Mouse (Mus musculus) ovary, postnatal 10 days (tissue): ENCODE measurements around the gene Raet1e.
"Not testable (repeated sequence)": the region's sequence is repeated elsewhere in the genome, so short reads cannot be mapped to it uniquely, and the experiment has no call there.

Experiments
- DNase-seq: peaks from one replicate; pipeline ENCODE4 v3.0.0; 2022; ENCODE audit warnings: low spot score

Gene Raet1e

DNA sequence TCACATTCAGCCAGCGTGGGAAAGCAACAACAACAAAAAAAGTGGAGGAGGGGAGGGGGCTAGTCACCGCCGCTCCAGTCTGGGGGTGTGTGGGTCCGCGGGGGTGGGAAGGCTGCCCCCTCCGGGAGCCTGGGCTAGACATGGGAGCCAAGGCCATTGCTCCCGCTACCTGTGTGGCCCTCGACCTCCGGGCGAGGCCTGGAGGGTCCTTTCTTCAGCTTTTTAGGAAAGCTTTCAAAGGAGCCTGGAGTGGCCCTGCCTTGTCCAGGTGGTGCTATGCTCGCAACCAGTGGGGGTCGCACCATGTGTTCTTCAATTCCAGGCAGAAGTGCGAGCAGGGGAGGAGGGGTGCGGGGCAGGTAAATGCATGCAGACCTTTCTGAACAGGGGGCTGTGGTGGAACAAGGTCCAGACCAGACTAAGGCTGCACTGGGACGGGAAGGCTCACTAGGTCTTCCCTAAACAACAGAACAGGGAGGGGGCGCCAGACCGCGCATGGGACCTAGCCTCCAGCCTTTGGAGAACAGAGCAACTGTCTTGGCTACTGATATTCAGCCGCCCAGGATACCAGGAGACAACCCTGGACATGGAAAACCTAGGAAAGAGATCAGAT lies 116.2 kb downstream of the Raet1e start:
- no peak for DNase-seq

DNA sequence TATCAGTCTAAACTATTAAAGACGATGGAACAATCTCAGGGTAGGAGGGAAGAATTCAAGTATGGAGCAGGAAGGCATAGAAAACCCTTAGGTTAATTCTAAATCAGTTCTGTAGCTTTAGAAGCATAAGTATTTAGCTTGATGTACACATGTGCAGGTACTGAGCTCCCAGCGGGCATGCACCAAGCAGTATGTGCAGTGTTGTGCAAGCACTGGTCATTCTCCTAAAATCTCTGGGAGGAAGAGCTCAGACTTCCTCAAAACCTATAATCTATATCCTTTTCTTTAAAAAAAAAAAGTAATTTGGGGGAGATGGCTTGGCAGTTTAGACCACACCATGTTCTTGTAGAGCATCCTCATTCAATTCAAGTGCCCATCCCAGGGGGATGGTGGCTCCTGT lies 120.1 kb downstream of the Raet1e start:
- DNase-seq, result not testable (repeated sequence)

DNA sequence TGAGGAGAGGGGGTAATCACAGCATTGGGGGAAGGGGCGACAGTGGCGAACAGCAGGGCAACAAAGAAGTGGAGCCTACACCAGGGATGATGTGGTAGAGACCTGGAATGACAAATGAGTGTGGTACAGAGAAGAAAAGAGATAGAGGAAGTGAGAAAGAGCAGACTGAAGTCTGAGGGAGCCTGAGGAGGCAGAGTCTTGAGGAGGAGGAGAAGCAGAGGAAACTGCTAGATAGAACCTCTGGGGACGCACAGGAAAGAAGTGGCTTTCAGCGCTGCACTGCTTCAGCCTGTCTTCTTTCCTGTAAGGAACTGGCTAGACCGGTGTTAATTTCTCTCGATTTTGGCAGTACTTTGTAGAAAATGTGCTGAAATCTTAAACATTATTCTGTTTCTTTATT lies 124.4 kb downstream of the Raet1e start:
- no peak for DNase-seq

DNA sequence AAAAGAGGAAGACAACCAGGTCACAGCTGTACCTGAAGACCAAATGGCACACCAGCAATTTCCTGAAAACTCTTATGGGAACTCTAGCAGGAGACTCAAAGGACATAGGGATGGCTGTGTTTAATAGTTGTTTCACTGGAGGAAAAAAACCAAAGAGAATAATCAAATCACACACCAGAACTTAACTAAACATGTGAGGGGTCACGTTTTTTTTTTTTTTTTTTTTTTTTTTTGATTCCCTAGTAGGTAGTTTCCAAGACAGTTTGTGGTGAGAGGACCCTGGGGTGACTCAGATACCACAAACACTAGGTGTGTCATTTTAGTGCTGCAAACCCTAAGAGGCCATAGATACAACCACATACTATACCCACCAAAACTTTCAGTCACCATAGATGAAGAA lies 137.3 kb downstream of the Raet1e start:
- no peak for DNase-seq

DNA sequence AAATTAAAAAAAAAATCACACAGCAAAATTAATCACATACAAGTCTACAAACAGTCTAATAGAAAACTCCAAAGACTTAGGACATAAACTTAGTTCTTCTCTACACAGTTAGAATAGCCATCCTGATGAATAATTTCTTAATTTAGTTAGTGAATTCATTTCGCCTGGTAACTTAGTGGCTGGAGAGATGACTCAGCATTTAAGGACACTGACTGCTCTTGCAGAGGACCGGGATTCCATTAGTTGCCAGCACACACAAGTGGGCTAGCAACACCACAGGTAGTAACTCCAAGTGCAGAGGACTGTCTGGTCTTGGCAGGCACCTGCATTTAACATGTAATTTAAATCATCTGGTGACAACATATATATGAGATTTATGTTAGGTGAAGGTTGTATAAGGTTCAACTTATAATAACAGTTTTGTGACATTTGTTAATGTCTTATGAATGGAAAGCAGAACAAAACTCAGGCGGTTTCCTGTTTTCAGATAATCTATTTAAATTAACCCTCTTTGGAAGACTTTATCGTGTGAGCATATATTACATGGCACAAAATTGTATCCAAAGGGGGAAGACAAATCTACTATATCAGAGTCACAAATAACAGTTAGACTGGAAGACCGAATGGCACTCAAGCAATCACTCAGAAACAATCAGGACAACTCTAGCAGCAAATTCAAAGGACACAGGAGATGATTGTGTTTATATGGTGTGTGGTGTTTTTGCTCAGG lies 138.8 kb downstream of the Raet1e start:
- no peak for DNase-seq

DNA sequence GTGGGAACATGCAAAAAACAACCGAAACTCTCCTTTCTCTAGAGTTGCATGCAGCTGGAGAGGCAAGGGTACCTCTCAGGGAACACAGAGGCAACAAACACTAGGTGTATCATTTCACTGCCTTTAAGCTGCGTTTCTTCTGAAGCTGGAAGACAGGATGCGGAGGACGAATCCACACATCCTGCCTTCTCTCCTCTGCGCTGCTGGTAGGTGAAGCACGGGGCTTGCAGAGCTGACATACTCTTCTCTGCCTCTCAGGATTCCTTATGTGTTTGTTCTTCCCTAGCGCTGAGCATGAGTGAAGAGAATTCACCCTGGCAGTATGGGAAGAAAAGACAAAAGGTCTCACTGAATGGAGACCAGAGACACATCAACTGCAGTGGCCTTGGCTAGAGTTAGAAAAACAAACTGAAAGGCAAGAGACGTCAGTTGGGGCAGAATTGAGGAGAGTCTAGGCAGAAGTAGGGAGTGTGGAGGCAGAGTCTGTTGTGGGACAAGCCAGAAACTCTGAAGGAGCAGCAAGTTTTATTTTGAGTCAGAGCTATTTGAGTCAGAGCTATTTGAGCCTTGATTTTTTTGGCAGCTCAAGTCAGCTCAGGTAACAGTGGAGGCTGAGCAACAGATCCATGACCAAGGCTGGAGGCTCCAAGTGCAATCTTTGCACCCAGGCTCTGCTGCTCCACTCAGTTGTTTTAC lies 139.5 kb downstream of the Raet1e start:
- DNase-seq, result no peak

DNA sequence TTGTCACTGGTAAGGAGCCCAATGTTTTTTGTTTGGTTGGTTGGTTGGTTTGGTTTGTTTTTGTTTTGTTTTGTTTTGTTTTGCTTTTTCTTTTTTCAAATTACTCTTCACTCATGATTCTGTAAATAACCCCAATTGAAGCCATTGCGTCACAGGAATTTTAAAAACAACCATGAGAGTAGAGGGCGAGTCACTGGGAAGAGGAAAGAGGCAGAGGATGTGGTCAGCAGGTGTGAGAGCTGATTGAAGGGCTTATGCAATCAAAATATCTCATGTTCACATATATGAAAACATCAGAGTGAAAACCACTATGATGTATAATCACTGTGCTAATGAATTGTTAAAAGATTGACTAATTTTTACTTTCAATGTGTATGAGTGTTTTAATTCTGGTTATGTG lies 141.0 kb downstream of the Raet1e start:
- no peak for DNase-seq

DNA sequence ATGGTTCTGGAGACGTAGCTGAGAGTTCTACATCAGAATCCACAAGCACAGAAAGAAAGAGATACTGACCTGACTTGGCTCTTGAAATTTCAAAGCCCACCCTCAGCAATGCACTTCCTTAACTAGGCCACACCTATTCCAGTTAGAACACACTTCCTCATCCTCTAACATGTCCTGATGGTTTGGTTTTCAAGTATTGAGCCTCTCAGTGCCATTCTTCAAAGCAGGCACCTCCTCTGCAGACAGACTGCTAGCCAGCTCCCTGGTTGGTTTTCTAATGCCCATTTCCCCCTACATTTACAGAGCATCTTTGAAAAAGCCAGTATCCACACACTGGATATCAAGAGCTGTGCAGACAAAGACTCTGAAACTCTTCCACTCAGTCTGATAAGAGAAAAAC lies 143.3 kb downstream of the Raet1e start:
- DNase-seq, result no peak

DNA sequence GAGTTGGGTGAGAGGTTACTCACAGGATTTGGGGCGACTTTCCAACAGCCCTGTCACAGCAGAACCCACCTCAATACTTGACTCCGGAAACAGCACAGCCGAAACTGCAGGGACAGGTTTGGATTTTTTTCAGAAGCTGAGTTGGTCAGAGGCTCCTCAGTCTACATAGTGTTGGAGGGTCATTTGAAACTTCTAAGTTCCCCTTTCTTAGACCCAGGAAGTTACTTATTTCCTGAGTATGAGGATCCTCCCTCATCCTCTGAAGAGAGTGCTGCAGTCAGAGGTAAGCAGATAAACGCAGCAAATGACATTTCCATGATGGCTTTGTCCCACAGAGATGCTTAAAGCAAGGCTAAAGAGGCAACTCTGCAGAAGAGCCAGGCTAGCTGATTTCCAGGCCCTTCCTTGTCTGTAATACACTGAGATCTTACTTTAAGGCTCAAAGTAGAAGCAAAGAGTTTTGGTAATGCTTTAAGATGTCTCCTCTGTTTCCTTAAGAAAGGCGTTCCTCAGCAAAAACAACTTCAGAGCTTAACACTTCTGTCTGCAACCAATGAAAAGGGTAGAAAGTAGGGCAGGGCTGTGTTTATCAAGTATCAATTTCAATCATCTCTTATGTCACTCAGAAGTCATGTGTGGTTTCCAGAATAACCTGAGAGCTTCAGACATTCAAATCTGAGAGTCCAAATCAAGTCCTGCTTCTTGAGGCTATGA lies 144.1 kb downstream of the Raet1e start:
- no peak for DNase-seq

DNA sequence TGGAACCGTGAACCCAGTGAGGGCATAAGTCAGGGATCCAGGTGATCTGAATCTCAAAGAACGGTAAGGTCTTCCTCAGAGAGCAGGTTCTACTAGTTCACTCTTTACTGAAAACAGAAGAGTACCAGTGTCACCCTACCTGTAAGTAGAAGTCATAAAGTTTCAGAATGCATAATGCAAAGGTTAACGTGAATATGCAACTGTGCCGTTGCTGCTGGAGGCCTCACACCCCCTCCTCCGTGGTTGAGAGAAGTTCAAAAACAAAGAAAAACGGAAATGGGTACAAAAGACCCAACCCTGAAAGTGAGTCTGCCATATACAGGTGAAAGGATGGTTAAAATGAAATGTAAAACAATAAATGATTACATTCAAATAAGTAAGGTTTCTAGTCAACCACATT lies 145.4 kb downstream of the Raet1e start:
- DNase-seq, result no peak

DNA sequence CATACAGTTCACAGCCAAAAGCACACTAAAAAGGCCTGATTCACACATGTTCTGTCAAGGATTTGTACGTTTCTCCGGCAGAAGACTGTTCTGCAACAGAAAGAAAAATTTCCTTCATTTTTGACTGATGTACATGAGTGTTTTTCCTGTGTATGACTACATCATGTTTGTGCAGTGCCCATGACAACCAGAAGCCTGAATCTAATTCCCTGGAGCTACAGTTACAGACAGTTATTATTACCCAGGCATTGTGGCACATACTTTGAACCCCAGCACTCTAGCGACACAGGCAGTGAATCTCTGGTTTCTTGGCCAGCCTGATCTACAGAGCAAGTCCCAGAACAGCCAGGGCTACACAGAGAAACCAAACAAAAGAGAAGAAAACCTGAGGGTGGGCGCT lies 147.4 kb downstream of the Raet1e start:
- DNase-seq, result no peak

DNA sequence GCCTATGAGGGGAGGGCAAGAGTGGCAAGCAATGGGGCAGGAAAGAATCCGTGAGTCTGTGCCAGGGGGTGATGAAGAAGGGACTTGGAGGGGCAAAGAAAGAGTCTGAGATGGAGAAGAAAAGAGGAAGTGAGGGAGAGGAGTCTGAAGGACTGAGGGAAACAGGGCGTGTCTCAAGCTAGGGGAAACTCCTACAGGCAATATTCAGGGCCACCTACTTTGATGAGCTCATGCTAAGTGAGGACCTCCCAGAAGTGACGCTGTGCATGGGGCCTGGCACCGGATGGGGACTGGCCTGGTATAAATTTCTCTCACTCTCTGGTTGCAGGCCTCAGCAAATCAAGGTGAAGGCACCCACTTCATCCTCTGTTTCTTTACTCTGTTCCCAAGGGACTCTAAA lies 148.1 kb downstream of the Raet1e start:
- DNase-seq, result no peak

DNA sequence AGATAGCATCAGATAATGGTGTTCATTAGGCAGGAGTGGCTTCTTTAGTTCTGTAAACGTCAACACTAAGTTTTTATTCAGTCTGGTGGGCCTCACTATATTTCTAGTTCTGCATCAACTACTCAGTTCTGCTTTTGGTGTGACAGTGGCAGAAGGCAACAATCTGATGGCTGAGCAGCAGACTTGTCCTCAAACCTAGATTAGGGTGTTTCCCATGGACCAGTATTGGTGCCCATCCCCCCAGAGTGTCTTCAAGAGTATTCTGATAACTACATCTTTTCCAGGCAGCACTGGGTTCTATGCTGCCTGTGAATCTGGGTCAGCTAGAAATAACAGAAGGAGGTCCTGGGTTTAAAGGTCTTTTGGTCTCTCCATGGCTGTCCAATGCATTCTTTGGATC lies 149.9 kb downstream of the Raet1e start:
- no peak for DNase-seq

DNA sequence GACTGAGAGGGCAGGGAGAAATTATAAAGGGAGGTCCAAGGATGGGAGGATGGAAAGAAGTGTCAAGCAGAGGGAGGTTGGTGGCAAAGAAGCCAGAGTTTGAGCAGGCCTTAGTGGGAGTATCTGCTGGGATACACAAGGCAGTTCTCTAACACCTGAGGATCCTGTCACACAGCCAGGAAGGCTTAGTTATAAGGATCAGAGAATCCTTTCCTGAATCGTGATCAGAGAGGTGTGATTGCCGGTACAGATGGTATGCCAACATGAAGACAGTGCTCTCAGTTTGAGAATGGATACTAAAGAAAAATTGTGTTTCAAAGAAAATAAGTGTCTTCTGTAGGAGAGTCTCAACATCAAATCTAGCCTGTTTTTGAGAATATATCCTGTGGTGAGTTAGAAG lies 164.5 kb downstream of the Raet1e start:
- no peak for DNase-seq

DNA sequence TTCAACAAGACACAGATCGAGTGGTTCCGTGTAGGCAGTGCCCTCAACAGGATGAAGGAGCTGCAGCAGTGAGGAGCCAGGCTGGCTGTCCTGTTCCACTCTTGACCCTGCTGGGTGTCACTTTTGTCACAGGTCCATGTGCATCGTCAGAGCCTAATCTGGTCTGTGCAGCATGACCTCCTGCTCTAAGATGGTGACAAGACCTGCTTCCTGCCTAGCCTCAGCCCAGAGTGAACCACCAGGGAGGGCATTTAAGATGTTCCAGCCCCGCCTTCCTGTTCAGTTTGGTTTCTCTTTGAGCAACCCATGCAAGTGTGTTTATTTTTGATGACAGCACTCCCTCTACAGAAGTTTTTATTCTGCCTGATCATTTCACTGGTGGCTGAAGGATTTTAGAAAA lies 187.4 kb downstream of the Raet1e start:
- DNase-seq, result not testable (repeated sequence)

DNA sequence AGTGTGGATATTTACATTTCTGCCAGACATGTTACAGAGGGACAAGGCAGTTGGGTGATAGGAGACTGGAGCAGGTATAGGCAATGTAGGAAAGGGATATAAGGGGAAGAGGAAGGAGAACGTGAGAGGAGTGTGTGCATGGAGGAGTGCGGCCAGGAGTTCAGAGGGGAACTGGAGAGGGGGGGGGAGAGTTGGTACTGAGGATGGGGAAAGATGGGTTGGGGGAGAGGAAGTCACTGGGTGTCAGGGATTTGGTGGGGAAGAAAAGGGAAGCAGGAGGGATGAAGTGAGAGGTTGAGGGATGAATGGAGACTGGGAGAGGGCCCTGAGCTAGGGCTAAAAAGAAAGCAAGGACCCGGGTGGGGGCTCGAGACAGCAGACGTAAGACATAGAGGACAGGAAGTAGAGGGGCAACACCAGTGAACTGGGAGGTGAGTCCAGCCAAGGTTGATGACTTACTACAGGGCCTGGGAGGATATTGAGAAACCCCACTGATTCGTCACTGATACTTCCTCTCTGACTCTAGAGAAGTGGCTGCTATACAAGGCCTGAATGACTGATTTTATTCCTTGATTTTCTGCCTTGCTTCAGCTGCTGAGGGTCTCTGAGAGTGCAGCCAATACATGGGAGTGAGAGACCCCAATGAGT lies 195.3 kb downstream of the Raet1e start:
- DNase-seq, result not testable (repeated sequence)

DNA sequence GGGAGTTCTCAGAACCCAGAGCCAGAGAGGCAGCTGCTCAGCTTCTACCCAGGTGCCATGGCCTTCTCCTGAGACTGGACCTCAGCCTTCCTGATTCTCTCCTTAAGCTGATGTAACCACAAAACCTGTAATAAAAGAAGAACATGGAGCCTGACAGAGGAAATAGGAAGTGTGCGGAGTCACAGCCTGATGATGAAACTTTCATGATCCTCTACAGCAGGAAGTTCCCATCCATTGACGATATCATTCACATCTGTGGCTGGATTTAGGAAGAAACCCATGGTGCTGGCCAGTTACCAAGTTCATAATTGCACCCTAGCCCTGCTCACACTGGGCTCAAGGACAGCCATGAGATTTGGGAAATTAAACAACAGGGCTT lies 195.8 kb downstream of the Raet1e start:
- not testable (repeated sequence) for DNase-seq

DNA sequence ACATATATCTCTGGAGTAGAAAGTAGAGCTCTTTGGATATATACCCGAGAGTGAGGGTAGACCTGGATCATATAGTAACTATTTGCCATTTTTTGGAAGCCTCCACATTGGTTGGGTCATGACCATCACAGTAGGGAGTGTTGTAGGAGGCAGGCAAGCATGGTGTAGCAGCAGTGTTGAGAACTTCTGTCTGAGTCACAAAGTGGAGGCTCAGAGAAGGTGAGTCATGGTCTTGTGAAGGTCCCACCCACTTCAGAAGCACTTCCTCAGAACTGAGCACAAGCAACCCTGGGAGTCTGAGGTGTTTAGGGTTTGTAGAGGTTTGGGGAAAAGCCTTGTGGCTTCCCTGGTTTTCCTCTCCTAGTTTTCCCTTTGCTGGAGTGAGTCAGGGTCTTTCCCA lies 199.0 kb downstream of the Raet1e start:
- not testable (repeated sequence) for DNase-seq

DNA sequence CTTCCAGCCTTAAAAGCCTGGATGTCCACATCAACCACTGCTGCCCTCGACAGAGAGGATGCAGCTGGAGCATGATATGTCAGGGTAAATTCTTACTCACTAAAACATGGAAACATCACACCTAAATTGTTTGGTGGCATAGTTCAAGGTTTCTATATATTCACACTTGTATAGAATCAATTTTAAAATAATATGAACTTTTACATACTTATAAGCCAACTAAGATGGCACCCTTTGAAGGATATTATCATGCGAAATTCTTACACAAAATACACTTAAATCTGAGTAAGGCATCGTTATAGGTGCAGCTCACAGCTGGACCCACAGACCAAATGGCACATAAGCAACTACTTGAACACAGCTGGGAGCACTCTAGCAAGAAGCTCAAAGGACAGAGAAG lies 201.9 kb downstream of the Raet1e start, which contains the start of gene Raet1d:
Gene Raet1d, plus strand, starts transcription at position 301 of the 400 bp plus-strand sequence.
- DNase-seq, result not testable (repeated sequence)

DNA sequence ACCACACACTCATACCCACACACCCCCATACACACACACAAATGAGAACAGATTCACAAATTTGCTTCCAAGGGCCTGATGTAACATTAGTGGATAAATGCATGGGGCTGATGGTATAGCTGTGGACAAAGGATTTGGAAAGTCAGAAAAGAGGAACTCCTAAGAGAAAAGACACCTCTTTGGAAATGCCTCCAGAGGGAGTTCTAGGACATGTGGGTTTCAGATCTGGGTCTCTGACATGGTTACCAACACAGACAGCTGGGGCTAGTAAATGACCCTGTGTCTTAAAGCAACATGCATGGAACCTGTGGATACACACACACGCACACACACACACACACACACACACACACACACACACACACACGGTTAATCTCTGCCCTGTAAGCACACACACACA lies 202.6 kb downstream of the Raet1e start:
- DNase-seq, result not testable (repeated sequence)

DNA sequence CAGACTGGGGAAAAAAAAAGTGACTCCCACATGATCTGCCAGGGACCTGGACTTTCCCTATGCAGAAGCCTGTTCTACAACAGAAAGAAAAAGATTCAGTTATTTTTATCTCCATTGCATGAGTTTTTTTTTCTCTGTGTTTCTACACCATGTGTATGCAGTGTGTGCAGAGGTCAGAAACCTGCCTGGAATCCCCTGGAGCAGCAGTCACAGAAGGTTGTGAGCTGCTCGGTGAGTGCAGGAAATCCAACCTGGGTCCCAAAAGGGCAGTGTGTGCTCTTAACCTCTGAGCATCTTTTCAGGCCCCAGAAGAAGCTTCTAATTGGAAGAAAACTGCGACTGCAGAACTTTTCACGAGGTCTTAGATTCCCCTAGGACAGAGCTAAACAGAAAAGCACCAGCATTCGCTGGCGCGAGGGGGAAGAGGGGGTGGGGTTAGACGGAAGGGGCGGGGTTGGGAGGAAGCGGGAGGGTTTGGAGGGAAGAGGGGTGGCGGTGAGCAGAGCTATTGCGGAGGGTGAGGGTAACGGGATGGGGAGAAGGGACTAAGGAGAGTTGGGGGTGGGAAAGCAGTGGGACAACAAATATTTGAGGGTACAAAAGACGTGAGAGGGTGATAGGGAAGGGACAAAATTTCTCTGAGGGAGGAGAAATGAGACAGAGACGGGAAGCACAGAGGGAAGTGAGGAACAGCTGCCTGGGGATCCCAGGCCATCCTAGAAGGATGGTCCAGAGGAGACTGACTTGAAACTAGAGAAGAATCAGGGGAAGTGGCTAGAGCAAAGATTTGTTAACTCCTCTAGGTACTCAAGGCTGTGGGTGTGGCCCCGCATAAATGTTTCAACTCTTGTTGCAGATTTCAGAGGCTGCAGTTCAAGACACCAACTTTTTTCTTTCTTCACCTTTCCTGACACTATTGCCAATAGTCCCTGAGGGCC lies 203.3 kb downstream of the Raet1e start:
- not testable (repeated sequence) for DNase-seq
